Mouse (Mus musculus): ENCODE data around the gene Lrrc4c.

DNA sequence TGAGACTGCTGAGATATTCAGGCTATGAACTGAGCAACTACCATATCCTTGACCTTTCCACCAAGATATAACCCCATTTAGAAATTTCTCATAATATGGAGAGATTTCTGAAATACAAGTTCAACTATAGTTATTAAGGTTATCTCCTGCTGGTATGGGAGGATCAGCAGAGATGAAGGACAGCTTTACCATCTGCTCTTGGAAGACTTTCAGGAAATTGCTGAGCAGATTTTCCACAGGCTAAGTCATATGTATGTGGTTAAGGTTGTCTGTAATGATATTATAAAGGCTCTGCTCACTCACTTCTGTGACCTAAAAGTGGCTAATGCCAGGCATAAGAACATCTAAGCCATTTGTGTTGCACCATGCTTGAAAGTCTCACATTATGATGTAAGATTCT lies 681.6 kb downstream of the Lrrc4c start:
- TF ChIP-seq HCFC1 (IDR thresholded peaks at IDR 0.05; ENCODE audit: borderline replicate concordance, insufficient read depth, low read length) (no peak), ZNF384 (IDR thresholded peaks at IDR 0.05; ENCODE audit: low read depth, low read length) (no peak)

All from ES-E14 (cell line).